Mouse (Mus musculus) forelimb bud, embryonic 11.5 days (tissue): Measurements from ENCODE around the gene Cps1.
A peak's percentile ranks its signal among the peaks of the same experiment; 100 is the strongest.

Experiments used
- DNase-seq: peaks from one replicate; pipeline ENCODE4 v3.0.0-alpha.2; 2012; ENCODE audit warnings: low read depth, low spot score

The Cps1 gene

GRCm38 (mm10) chr1:67122797-67123196, at the start of gene Cps1:
Gene Cps1 (plus strand): TSS chr1:67123026.
- no peak for DNase-seq

- DNase-seq: no peak
Observed at GRCm38 (mm10) chr1:67077739-67078138, 45.1 kb upstream of the Cps1 start.

GRCm38 (mm10) chr1:67078666-67079065, 44.2 kb upstream of the Cps1 start:
- no peak for DNase-seq

DNA sequence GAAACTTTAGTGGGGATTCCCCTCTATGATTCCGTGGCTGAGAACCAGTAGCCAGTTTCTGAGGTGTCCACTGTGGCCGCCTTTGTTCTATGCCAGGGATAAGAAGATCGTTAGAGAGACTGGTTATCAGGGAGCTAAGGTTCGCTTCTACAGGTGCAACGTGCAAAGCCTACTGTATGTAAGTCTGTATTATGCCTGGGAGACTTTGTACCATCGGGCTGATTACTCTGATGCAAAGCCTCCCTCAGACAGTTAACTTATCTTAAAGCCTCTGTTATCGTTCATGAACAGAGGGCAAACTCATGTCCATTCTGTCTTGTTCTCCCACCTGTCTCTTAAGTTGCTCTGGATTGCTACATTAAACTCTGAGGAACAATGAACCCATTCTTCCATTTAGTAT, 43.7 kb upstream of the Cps1 start:
- no peak for DNase-seq

GRCm38 (mm10) chr1:67092473-67092872, 30.4 kb upstream of the Cps1 start:
- DNase-seq: no peak

GRCm38 (mm10) chr1:67099215-67099614, 23.6 kb upstream of the Cps1 start:
- no peak for DNase-seq

GRCm38 (mm10) chr1:67103476-67104248, 19.2 kb upstream of the Cps1 start:
- peak; percentile 41 for DNase-seq

- DNase-seq: no peak
Observed at GRCm38 (mm10) chr1:67111621-67112298, 11.1 kb upstream of the Cps1 start.

- DNase-seq: no peak
Observed at GRCm38 (mm10) chr1:67113343-67114030, 9.3 kb upstream of the Cps1 start.

DNA sequence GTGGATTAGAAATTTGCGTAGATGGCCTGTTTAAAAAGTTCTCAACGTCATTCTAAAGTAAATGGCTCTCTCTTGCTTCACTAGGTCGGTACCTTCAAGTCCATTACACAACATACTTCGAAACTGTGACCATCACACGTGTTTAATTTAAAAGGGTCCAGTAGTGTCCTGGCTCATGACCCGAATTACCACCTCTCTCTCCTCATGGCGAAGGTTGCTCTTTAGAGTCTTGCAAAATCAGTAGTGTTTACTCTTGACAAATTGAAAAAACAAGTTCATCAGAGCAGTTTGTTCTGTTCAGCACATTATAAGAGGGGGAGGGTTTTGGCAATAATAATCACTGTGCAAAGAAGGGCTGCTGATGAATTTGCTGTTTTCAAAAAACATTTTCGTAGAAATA, 6.3 kb upstream of the Cps1 start:
- DNase-seq: no peak

DNA sequence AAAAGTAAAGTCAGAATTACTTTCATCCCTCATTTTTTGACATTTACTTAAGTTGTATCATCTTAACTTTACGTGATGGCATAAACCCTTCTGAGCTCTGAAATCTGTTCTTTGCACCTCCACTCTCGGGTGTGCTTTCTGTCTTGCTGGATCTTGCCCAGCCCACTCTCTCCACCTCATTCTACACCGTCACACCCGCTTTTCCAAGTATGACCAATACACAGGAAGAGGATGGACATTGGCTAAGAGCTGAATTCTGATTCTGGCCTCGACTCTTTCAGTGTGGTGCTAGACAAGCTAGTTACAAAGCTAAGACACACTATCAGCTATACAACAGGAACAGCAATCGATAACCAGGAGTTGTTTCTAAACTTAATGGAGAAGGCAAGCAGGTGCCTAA, 5.0 kb upstream of the Cps1 start:
- DNase-seq: no peak

GRCm38 (mm10) chr1:67125433-67125832, 2.6 kb downstream of the Cps1 start:
- no peak for DNase-seq

DNA sequence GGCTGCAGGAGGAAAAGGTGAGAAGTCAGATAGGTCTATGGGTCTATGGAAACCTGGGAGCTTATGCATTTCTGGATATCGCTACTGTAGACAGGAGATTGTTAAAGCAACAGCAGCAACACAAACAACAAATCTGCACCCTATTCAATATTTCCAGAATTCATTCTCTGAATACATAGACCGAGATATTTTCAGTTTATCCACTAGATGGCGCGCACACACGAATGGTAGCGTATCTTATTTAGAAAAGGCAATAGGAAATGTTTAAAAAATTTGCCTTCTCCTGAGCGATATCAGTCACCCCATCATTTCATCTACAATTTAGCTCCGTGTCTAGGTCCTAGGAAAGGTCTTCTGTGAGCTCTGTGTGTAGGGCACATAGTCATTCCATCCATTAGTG, 21.1 kb downstream of the Cps1 start:
- DNase-seq: no peak

DNA sequence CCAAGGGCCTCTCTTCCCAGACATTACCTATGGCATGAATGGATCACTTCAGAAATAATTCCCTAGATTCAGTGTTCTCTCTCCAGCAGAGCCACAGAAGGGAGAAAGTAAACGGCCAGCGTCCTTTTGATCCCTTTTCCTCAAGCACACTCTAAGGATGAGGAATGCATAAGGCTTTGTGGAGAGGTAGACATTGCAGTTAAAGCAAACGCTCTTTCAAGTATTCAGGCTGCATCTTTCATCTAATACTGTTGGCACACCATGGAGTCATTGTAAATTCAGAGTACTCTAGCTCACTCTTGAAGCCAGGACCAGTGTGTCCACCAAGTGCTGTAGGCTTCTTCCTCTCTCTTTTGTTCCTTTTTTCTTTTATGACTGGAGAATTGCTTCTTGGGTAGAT, 28.4 kb downstream of the Cps1 start:
- no peak for DNase-seq

- DNase-seq: no peak
Observed at GRCm38 (mm10) chr1:67167283-67167682, 44.5 kb downstream of the Cps1 start.

DNA sequence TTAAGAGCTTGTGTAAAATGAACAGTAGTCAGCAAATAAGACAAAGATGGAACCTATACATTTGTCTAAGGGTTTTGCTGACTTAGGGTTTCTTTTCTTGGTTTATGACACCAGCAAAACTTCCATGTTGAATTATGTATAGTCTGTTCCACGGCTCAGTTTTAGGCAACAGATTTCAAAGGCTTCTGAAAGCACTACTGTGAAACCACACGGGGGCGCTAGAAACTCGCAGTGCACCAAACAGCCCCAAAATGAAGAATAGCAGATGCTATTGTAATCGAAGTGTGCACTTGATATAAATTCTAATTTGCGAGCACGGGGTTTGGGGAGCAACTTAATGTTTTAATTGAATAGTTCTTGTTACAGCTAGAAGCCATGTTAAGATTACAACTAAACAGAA, 58.3 kb downstream of the Cps1 start:
- DNase-seq: peak; percentile 63

DNA sequence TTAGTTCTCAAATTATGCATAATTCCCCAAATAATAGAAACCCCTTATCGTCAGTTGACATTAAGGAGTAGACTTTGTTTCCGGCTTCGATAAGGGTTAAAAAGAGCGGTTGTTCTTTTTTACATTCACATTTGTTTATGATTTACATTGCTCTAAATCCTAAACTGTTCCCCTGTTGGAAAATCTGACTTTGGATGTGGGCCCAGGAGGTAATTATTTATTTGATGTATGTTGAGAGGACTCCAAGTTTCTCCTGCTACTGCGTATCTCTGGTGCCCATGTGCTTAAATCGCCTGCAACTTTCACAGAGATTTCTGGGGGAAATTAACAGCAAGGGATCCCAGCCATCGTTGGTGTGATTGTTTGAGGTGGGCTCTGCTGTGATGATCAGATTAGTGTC, 59.4 kb downstream of the Cps1 start:
- DNase-seq: no peak

GRCm38 (mm10) chr1:67183532-67183931, 60.7 kb downstream of the Cps1 start:
- DNase-seq: no peak

- DNase-seq: no peak
Observed at GRCm38 (mm10) chr1:67184134-67184533, 61.3 kb downstream of the Cps1 start.

- DNase-seq: no peak
Observed at GRCm38 (mm10) chr1:67197335-67197734, 74.5 kb downstream of the Cps1 start.

DNA sequence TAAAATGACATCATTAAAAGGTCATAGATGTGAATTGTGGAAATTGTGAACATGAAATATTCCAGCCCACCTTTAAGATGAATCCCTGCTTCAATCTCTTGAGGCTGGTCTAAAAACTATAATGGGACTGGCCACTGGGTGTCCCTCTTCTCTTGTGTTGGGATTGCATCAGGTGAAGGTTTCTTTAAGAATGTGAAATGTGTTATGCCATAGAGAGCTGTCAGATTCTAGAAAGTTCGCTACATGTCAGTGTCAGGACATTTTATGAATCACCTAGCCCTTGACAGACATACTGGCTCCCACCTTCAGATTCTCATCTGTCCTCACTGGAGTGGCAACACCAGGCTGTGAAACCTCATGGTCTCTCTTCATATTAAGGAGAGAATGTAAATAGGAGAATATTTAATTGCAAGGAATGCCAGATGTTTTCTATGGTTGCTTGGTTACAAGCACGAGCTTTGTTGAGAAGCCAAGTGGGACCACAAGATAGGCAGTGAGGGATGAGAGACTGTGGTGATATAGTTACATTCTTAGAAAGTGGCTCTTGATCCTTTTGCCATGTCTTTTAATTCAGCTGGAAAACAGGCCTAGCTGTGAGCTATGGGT, 95.6 kb downstream of the Cps1 start:
- no peak for DNase-seq

GRCm38 (mm10) chr1:67223666-67224065, 100.8 kb downstream of the Cps1 start:
- no peak for DNase-seq
